Mouse (Mus musculus) heart, embryonic 10.5 days (tissue): ENCODE results near the gene Cgnl1. TPM values are rescaled to one million over a fixed set of nuclear protein-coding genes. Genes with fewer than 3 reads are reported as not detected.

Experiments
- DNase-seq: peaks from one replicate; pipeline ENCODE4 v3.0.0-alpha.2; 2017; ENCODE audit warnings: low spot score
- H3K27ac ChIP-seq: fragments of 300-500 bp; sonication (generic); 2 replicates; pipeline ENCODE4 v1.5.1; 2016; ENCODE audit warnings: mild to moderate bottlenecking
- H3K27me3 ChIP-seq: fragments of 300-500 bp; sonication (generic); 2 replicates; pipeline ENCODE4 v1.6.1; 2016; ENCODE audit warnings: mild to moderate bottlenecking; ENCODE audit not compliant: poor library complexity, insufficient read depth, severe bottlenecking
- H3K36me3 ChIP-seq: fragments of 300-500 bp; sonication (generic); 2 replicates; pipeline ENCODE4 v1.6.1; 2016; ENCODE audit warnings: mild to moderate bottlenecking, moderate library complexity
- H3K4me1 ChIP-seq: fragments of 300-500 bp; sonication (generic); 2 replicates; pipeline ENCODE4 v1.6.1; 2016; ENCODE audit warnings: mild to moderate bottlenecking
- H3K4me3 ChIP-seq: fragments of 300-500 bp; sonication (generic); 2 replicates; pipeline ENCODE4 v1.5.1; 2016; ENCODE audit warnings: mild to moderate bottlenecking, moderate library complexity
- H3K9me3 ChIP-seq: fragments of 300-500 bp; sonication (generic); 2 replicates; pipeline ENCODE4 v1.6.1; 2016; ENCODE audit warnings: mild to moderate bottlenecking, moderate library complexity
- WGBS: fragments of 180-500 bp; shearing (Covaris S2); methylation state at CpG from one replicate; pipeline ENCODE4 v1.1.7; 2016; 5-methylcytosine and 5-hydroxymethylcytosine counted together
- polyA plus RNA-seq: library from polyadenylated mRNA; unstranded; fragments of >200 nt; fragmentation: Nextera tagmentation; extraction: Ambion mirVana; gene quantifications from 2 replicates; pipeline ENCODE4 v1.2.1, GENCODE M21; 2016

The Cgnl1 gene
- polyA plus RNA-seq, 1 experiment from 2014 or later = 43.1 TPM

GRCm38 (mm10) chr9:71659681-71660080 is 111.7 kb downstream of the Cgnl1 start:
- Histone ChIP-seq H3K27ac (peak overlapping the region; percentile 83), H3K36me3 (peaks cover 41% of the 10 kb centered on the region), H3K27me3 (no peaks in the 10 kb centered on the region), H3K9me3 (peaks cover 4% of the 10 kb centered on the region; the same call in 1 of the 2 replicates), H3K4me1 (peaks cover 59% of the 10 kb centered on the region), H3K4me3 (no peak overlapping the region)
- DNase-seq = no peak
- WGBS = 43% methylated on average over 5 of the region's 5 CpGs

GRCm38 (mm10) chr9:71657199-71657598 is 114.2 kb downstream of the Cgnl1 start:
- no peak for DNase-seq
- no peaks in the 10 kb centered on the region for H3K27me3 ChIP-seq
- H3K27ac ChIP-seq = no peak overlapping the region
- H3K36me3 ChIP-seq = peaks cover 60% of the 10 kb centered on the region
- 96% methylated on average over 1 of the region's 1 CpGs for WGBS
- peaks cover 40% of the 10 kb centered on the region for H3K4me1 ChIP-seq
- H3K9me3 ChIP-seq = peaks cover 4% of the 10 kb centered on the region; the same call in 1 of the 2 replicates
- H3K4me3 ChIP-seq = no peak overlapping the region

GRCm38 (mm10) chr9:71654861-71655260 is 116.5 kb downstream of the Cgnl1 start:
- 54% methylated on average over 3 of the region's 3 CpGs for WGBS
- Histone ChIP-seq H3K9me3 (peaks cover 4% of the 10 kb centered on the region; the same call in 1 of the 2 replicates), H3K4me1 (peaks cover 28% of the 10 kb centered on the region), H3K4me3 (no peak overlapping the region), H3K27ac (no peak overlapping the region), H3K27me3 (no peaks in the 10 kb centered on the region), H3K36me3 (peaks cover 84% of the 10 kb centered on the region)
- no peak for DNase-seq

GRCm38 (mm10) chr9:71646115-71646514 is 125.3 kb downstream of the Cgnl1 start:
- Histone ChIP-seq H3K4me1 (peaks cover 24% of the 10 kb centered on the region), H3K9me3 (0 out of 2 replicates have a peak, but pooled peaks cover 3% of the 10 kb centered on the region), H3K36me3 (peaks cover 63% of the 10 kb centered on the region), H3K27me3 (no peaks in the 10 kb centered on the region), H3K4me3 (no peak overlapping the region), H3K27ac (0 out of 2 replicates have a peak overlapping the region, but pooled peaks have one; percentile 5)
- WGBS = 28% methylated on average over 6 of the region's 6 CpGs
- DNase-seq = no peak

- Histone ChIP-seq H3K4me1 (peaks cover 34% of the 10 kb centered on the region), H3K9me3 (0 out of 2 replicates have a peak, but pooled peaks cover 3% of the 10 kb centered on the region), H3K36me3 (peaks cover 68% of the 10 kb centered on the region), H3K27me3 (no peaks in the 10 kb centered on the region), H3K4me3 (no peak overlapping the region), H3K27ac (no peak overlapping the region)
- no peak for DNase-seq
- 93% methylated on average over 4 of the region's 4 CpGs for WGBS
These were observed 127.8 kb downstream of the Cgnl1 start for GRCm38 (mm10) chr9:71643611-71644010.

- no peaks in the 10 kb centered on the region for H3K27me3 ChIP-seq
- whole genome bisulfite sequencing = 89% methylated on average over 3 of the region's 3 CpGs
- DNase-seq = no peak
- peaks cover 78% of the 10 kb centered on the region for H3K36me3 ChIP-seq
- peaks cover 29% of the 10 kb centered on the region for H3K4me1 ChIP-seq
- H3K4me3 ChIP-seq = no peak overlapping the region
- no peak overlapping the region for H3K27ac ChIP-seq
- 0 out of 2 replicates have a peak, but pooled peaks cover 3% of the 10 kb centered on the region for H3K9me3 ChIP-seq
These were observed 129.1 kb downstream of the Cgnl1 start for GRCm38 (mm10) chr9:71642270-71642669.

- 0 out of 2 replicates have a peak overlapping the region, but pooled peaks have one; percentile 17 for H3K27ac ChIP-seq
- peaks cover 30% of the 10 kb centered on the region for H3K4me1 ChIP-seq
- H3K4me3 ChIP-seq = no peak overlapping the region
- WGBS = 70% methylated on average over 4 of the region's 4 CpGs
- DNase-seq = no peak
- peaks cover 83% of the 10 kb centered on the region for H3K36me3 ChIP-seq
- no peaks in the 10 kb centered on the region for H3K27me3 ChIP-seq
- 0 out of 2 replicates have a peak, but pooled peaks cover 3% of the 10 kb centered on the region for H3K9me3 ChIP-seq
These were observed 131.0 kb downstream of the Cgnl1 start for GRCm38 (mm10) chr9:71640361-71640927.

GRCm38 (mm10) chr9:71638198-71638597 is 133.2 kb downstream of the Cgnl1 start:
- Histone ChIP-seq H3K36me3 (peaks cover 82% of the 10 kb centered on the region), H3K27me3 (no peaks in the 10 kb centered on the region), H3K4me1 (peaks cover 30% of the 10 kb centered on the region), H3K4me3 (no peak overlapping the region), H3K9me3 (0 out of 2 replicates have a peak, but pooled peaks cover 3% of the 10 kb centered on the region), H3K27ac (no peak overlapping the region)
- no peak for DNase-seq
- 80% methylated on average over 11 of the region's 11 CpGs for WGBS

GRCm38 (mm10) chr9:71636854-71637253 is 134.5 kb downstream of the Cgnl1 start:
- Histone ChIP-seq H3K27ac (no peak overlapping the region), H3K4me1 (peaks cover 30% of the 10 kb centered on the region), H3K4me3 (no peak overlapping the region), H3K27me3 (no peaks in the 10 kb centered on the region), H3K36me3 (peaks cover 79% of the 10 kb centered on the region), H3K9me3 (no peaks in the 10 kb centered on the region)
- DNase-seq = no peak
- 82% methylated on average over 1 of the region's 1 CpGs for WGBS

- H3K9me3 ChIP-seq = no peaks in the 10 kb centered on the region
- H3K36me3 ChIP-seq = peaks cover 79% of the 10 kb centered on the region
- 59% methylated on average over 1 of the region's 1 CpGs for WGBS
- H3K27ac ChIP-seq = no peak overlapping the region
- DNase-seq = no peak
- no peak overlapping the region for H3K4me3 ChIP-seq
- no peaks in the 10 kb centered on the region for H3K27me3 ChIP-seq
- H3K4me1 ChIP-seq = peaks cover 21% of the 10 kb centered on the region; the same call in 1 of the 2 replicates
These were observed 135.8 kb downstream of the Cgnl1 start for GRCm38 (mm10) chr9:71635627-71636026.

- H3K4me3 ChIP-seq = no peak overlapping the region
- no peaks in the 10 kb centered on the region for H3K27me3 ChIP-seq
- H3K36me3 ChIP-seq = peaks cover 79% of the 10 kb centered on the region
- no peak for DNase-seq
- H3K9me3 ChIP-seq = no peaks in the 10 kb centered on the region
- H3K4me1 ChIP-seq = peaks cover 14% of the 10 kb centered on the region; the same call in 1 of the 2 replicates
- 82% methylated on average over 2 of the region's 2 CpGs for WGBS
- H3K27ac ChIP-seq = no peak overlapping the region
These were observed 136.5 kb downstream of the Cgnl1 start for GRCm38 (mm10) chr9:71634916-71635315.

GRCm38 (mm10) chr9:71628921-71629320 is 142.5 kb downstream of the Cgnl1 start:
- Histone ChIP-seq H3K4me1 (peaks cover 9% of the 10 kb centered on the region; the same call in 1 of the 2 replicates), H3K9me3 (no peaks in the 10 kb centered on the region), H3K27me3 (no peaks in the 10 kb centered on the region), H3K36me3 (peaks cover 76% of the 10 kb centered on the region), H3K27ac (no peak overlapping the region), H3K4me3 (no peak overlapping the region)
- WGBS = 62% methylated on average over 6 of the region's 6 CpGs
- no peak for DNase-seq

GRCm38 (mm10) chr9:71628286-71628685 is 143.1 kb downstream of the Cgnl1 start:
- H3K36me3 ChIP-seq = peaks cover 71% of the 10 kb centered on the region
- no peak overlapping the region for H3K4me3 ChIP-seq
- H3K27me3 ChIP-seq = no peaks in the 10 kb centered on the region
- DNase-seq = no peak
- no peaks in the 10 kb centered on the region for H3K9me3 ChIP-seq
- H3K4me1 ChIP-seq = peaks cover 14% of the 10 kb centered on the region
- H3K27ac ChIP-seq = no peak overlapping the region
- 80% methylated on average over 6 of the region's 6 CpGs for WGBS
